Mouse (Mus musculus): ENCODE data around the gene Pdzd4. TPM values are rescaled to one million over a fixed set of nuclear protein-coding genes. Genes with fewer than 3 reads are reported as not detected.

The Pdzd4 gene
- total RNA-seq, 2 experiments from 2014 or later = 1.3 to 1.6 TPM

GRCm38 (mm10) chrX:73785666-73786065, 39.1 kb downstream of the Pdzd4 start:
- DNase-seq = peak in 1 of 2 experiments; percentile 35

- DNase-seq = no peak
Measured at GRCm38 (mm10) chrX:73782227-73782626, 42.5 kb downstream of the Pdzd4 start.

- DNase-seq = peak; percentile 38 to 39
Measured at GRCm38 (mm10) chrX:73774802-73775483, 49.8 kb downstream of the Pdzd4 start.

GRCm38 (mm10) chrX:73774168-73774760, 50.5 kb downstream of the Pdzd4 start, which contains the start of gene Srpk3:
Gene Srpk3, plus strand, starts transcription at chrX:73774405.
- DNase-seq = peak; percentile 47 to 56

GRCm38 (mm10) chrX:73767267-73767666, 57.5 kb downstream of the Pdzd4 start:
- no peak for DNase-seq

GRCm38 (mm10) chrX:73765311-73765710, 59.5 kb downstream of the Pdzd4 start:
- DNase-seq = peak; percentile 72 to 81

GRCm38 (mm10) chrX:73758611-73759290, 66.0 kb downstream of the Pdzd4 start:
- DNase-seq = no peak

GRCm38 (mm10) chrX:73756334-73757140, 68.2 kb downstream of the Pdzd4 start, which contains the start of gene Plxnb3:
Gene Plxnb3, plus strand, starts transcription at chrX:73757090.
- no peak for DNase-seq

GRCm38 (mm10) chrX:73748977-73749376, 75.8 kb downstream of the Pdzd4 start:
- no peak for DNase-seq

- no peak for DNase-seq
Measured at GRCm38 (mm10) chrX:73744774-73745481, 79.8 kb downstream of the Pdzd4 start.

Other genes with a start within 250 kb of the Pdzd4 start
- gene Dusp9, start 185.6 kb downstream of the Pdzd4 start, total RNA-seq (2021) = not detected
- gene Pnck, start 164.9 kb downstream of the Pdzd4 start, total RNA-seq (2021) = 10 to 100 TPM in 1 of 2 experiments, 1 to 10 TPM in 1; 6.1 to 10.6 TPM
- gene Slc6a8, start 151.8 kb downstream of the Pdzd4 start, total RNA-seq (2021) = 100 to 1,000 TPM; 156 to 169 TPM
- gene Bcap31, start 108.8 kb downstream of the Pdzd4 start, total RNA-seq (2021) = 10 to 100 TPM; 90.2 to 93.3 TPM
- 10 to 100 TPM; 29.2 to 29.6 TPM for gene Abcd1, start 108.4 kb downstream of the Pdzd4 start, total RNA-seq (2021)
- 1 to 10 TPM; 1.7 to 2.0 TPM for gene Plxnb3, start 67.9 kb downstream of the Pdzd4 start, total RNA-seq (2021)
- 10 to 100 TPM; 23.9 to 26.0 TPM for gene Srpk3, start 50.6 kb downstream of the Pdzd4 start, total RNA-seq (2021)
- 100 to 1,000 TPM; 642 to 677 TPM for gene Idh3g, start 38.1 kb downstream of the Pdzd4 start, total RNA-seq (2021)
- gene Ssr4, start 37.9 kb downstream of the Pdzd4 start, total RNA-seq (2021) = 10 to 100 TPM; 79.3 to 80.7 TPM
- not detected for gene Avpr2, start 67.1 kb upstream of the Pdzd4 start, total RNA-seq (2021)
- gene L1cam, start 71.1 kb upstream of the Pdzd4 start, total RNA-seq (2021) = 1 to 10 TPM; 3.7 to 4.1 TPM
- gene Arhgap4, start 96.9 kb upstream of the Pdzd4 start, total RNA-seq (2021) = 1 to 10 TPM in 1 of 2 experiments, under 1 TPM in 1; 0.72 to 3.8 TPM
- 10 to 100 TPM; 56.6 to 58.6 TPM for gene Naa10, start 97.0 kb upstream of the Pdzd4 start, total RNA-seq (2021)
- gene Renbp, start 105.9 kb upstream of the Pdzd4 start, total RNA-seq (2021) = 1 to 10 TPM; 5.5 to 7.3 TPM
- 10 to 100 TPM; 31.7 to 38.4 TPM for gene Hcfc1, start 141.4 kb upstream of the Pdzd4 start, total RNA-seq (2021)
- gene Irak1, start 198.9 kb upstream of the Pdzd4 start, total RNA-seq (2021) = 10 to 100 TPM; 54.9 to 61.8 TPM